Mouse (Mus musculus) liver, embryonic 16.5 days (tissue): ENCODE measurements around the gene Bbc3. TPM values are rescaled to one million over a fixed set of nuclear protein-coding genes. Genes with fewer than 3 reads are reported as not detected.

Experiments used
- ATAC-seq: fragments of 200-750 bp; cut with Nextera tagmentation; 2 replicates; pipeline ENCODE4 v1.8.0; 2017; ENCODE audit warnings: low read depth, mild to moderate bottlenecking, moderate number of reproducible peaks, moderate library complexity
- H3K27ac ChIP-seq: fragments of 300-500 bp; sonication (generic); 2 replicates; pipeline ENCODE4 v1.5.1; 2014; ENCODE audit warnings: mild to moderate bottlenecking, low read length
- H3K27me3 ChIP-seq: fragments of 300-500 bp; sonication (generic); 2 replicates; pipeline ENCODE4 v1.6.1; 2014; ENCODE audit warnings: low read depth, low read length, mixed read lengths; ENCODE audit not compliant: control insufficient read depth, insufficient read depth
- H3K36me3 ChIP-seq: fragments of 300-500 bp; sonication (generic); 2 replicates; pipeline ENCODE4 v1.6.1; 2014; ENCODE audit warnings: mild to moderate bottlenecking; ENCODE audit not compliant: control insufficient read depth, insufficient read depth
- H3K4me1 ChIP-seq: fragments of 300-500 bp; sonication (generic); 2 replicates; pipeline ENCODE4 v1.6.1; 2014; ENCODE audit warnings: low read depth, low read length, mixed read lengths; ENCODE audit not compliant: control insufficient read depth
- H3K4me2 ChIP-seq: fragments of 300-500 bp; sonication (generic); 2 replicates; pipeline ENCODE4 v1.6.1; 2014; ENCODE audit warnings: low read depth, low read length, mixed read lengths
- H3K4me3 ChIP-seq: fragments of 300-500 bp; sonication (generic); 2 replicates; pipeline ENCODE4 v1.5.1; 2014; ENCODE audit warnings: low read depth, mild to moderate bottlenecking, low read length
- H3K9ac ChIP-seq: fragments of 300-500 bp; sonication (generic); 2 replicates; pipeline ENCODE4 v1.6.1; 2014; ENCODE audit warnings: low read depth, low read length
- H3K9me3 ChIP-seq: fragments of 300-500 bp; sonication (generic); replicated peaks from 2 replicates; pipeline ENCODE4 v1.6.1; 2016; ENCODE audit warnings: low read length; ENCODE audit not compliant: control insufficient read depth
- WGBS: fragments of 180-500 bp; shearing (Covaris S2); extraction: QIAGEN DNeasy Blood & Tissue Kit; methylation state at CpG from one replicate; pipeline ENCODE4 v1.1.7; 2014; ENCODE audit not compliant: insufficient replicate concordance; 5-methylcytosine and 5-hydroxymethylcytosine counted together
- polyA plus RNA-seq: library from polyadenylated mRNA; unstranded; fragments of >200 nt; fragmentation: Nextera tagmentation; extraction: Ambion mirVana; gene quantifications from 2 replicates; pipeline ENCODE4 v1.2.1, GENCODE M21; 2015

Bbc3 gene
- polyA plus RNA-seq, 1 experiment from 2014 or later = 4.1 TPM

DNA sequence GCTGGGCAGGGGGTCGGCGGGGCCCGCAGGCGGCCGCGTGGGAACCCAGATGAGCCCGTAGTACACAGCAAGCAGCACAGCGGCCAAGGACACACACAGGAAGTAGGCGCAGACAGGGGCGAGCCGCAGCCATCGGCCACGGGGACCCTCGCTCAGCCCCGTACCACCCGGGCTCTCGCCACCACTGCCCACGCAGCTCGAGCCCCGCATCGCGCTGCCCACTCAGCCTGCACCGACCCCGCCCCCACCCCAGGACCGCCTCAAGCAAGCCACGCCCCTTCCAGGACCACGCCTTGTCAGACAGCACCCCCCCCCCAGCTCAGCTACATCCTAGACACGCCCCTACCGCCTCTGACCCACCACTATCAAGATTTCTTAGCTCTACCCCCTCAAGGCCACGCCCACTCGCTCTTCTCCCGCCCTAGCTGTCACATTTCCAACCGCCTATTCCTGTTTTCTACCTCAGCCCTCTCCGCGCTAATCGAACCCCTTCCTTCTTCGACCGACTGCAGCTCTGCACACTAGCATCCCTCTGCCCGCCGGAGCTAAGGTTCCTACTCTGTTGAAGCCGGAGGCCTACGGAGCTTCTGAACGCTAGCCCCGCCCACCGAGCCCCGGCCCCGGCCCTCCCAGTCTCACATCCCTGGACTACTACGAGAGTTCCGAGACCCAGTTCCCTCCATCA lies 35.0 kb upstream of the Bbc3 start, which contains the start of gene Inafm1:
TSS of gene Inafm1 (minus strand) at position 537 of the 685 bp plus-strand sequence.
- H3K4me3 ChIP-seq = peak within 1 kb of the TSS; percentile 82
- H3K9me3 ChIP-seq = no peaks in the 10 kb centered on the region
- peak; percentile 70 for ATAC-seq
- H3K4me1 ChIP-seq = peaks cover 35% of the 10 kb centered on the region
- H3K27me3 ChIP-seq = no peaks in the 10 kb centered on the region
- H3K9ac ChIP-seq = peak within 1 kb of the TSS; percentile 85
- WGBS = 1% methylated on average over 42 of the region's 49 CpGs
- no peaks in the 10 kb centered on the region; the same call in none of the 2 replicates for H3K36me3 ChIP-seq
- H3K27ac ChIP-seq = peak within 1 kb of the TSS; percentile 98
- H3K4me2 ChIP-seq = peak within 1 kb of the TSS; percentile 88

DNA sequence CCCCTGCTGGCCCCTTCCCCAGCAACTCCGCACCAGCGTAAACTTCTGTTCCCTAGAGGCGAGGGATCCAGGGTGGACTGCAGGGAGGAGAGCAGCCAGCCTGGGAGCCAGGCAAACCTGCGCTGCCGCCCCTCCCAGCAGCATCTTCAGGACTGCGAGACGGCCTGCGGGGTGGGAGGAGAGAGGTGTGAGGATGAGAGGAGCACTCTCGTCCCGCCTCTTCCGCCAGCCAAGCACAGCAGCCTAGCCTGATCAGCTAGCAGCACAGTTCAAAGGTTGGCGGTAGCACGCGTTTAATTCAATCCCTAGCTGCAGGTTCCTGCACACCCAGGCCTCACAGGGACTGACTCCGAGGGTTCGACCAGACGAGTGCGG lies 34.4 kb upstream of the Bbc3 start:
- Histone ChIP-seq H3K9ac (peak overlapping the region; percentile 85), H3K9me3 (no peaks in the 10 kb centered on the region), H3K27ac (peak overlapping the region; percentile 98), H3K4me2 (peak overlapping the region; percentile 88), H3K4me1 (peaks cover 35% of the 10 kb centered on the region), H3K27me3 (no peaks in the 10 kb centered on the region), H3K4me3 (peak overlapping the region; percentile 82), H3K36me3 (no peaks in the 10 kb centered on the region; the same call in none of the 2 replicates)
- peak; percentile 81 for ATAC-seq
- 1% methylated on average over 18 of the region's 18 CpGs for WGBS

DNA sequence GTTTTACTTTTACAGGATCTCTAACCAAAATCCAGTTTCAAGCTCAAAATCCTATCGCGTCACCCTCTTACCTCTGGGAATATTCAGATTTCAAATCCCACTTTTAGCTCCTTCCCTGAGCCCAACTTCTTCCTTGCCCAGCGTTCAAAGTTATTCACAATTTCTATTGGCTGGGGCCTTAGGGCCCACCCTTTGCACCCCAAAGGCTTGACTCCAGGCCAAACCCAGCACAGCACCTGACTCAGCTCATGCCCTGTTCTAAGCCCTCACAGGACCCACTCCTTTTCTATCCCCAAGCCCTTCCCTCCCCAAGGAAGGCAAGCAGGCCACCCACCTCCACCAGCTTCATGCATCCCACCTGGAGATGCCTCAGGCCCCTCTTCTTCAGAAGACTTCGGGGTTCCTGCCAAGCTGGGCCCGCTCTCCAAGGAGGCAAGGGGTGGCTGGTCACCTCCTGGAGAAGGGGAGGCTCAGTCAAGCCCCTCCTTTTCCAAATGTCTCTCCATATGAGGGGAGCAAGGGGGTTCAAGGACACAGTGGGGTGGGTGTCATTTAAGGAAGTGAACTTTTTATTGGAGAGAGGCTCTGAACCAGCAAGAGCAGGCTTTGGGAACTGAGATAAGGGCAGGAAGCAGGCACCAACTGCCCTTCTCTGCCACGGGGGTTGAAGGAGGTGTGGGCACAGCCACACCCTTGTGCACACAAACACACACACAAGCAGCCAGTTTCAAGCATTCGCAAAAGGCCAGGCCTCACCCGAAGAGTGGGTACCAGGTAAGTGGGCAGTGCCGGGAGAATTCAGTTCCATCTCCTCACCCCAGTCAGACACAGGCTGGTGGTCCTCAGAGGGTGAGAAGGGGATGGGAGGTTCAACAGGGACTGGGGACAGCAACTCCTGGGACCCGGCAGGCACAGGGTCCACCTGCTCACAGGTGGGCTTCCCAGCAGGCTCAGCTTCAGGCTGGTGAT lies 33.0 kb upstream of the Bbc3 start:
- ATAC-seq = peak; percentile 9; the same call in 1 of the 2 replicates
- H3K36me3 ChIP-seq = peaks cover 3% of the 10 kb centered on the region
- peaks cover 35% of the 10 kb centered on the region for H3K4me1 ChIP-seq
- peak overlapping the region; percentile 85 for H3K9ac ChIP-seq
- no peaks in the 10 kb centered on the region for H3K27me3 ChIP-seq
- peak overlapping the region; percentile 98 for H3K27ac ChIP-seq
- H3K4me2 ChIP-seq = peak overlapping the region; percentile 88
- H3K4me3 ChIP-seq = peak overlapping the region; percentile 82
- 34% methylated on average over 10 of the region's 10 CpGs for WGBS
- H3K9me3 ChIP-seq = no peaks in the 10 kb centered on the region

DNA sequence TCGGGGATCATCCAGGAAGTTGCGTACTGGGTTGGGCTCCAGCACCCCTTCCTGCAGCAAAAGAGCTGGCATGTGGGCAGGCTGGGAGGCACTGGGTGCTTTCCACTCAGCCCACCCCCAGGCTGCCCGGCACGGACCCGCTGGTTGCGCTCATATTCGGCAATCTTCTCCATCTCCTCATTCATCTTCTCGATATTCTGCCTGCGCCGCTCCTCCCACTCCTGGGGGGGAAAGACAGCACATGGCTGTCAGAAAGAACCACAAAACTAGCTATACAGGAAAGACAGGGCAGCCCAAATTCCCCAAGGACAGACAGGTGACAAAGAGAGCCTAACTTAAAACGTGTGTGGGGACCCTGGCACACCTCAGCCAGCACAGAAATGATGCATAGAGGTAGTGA lies 27.5 kb upstream of the Bbc3 start:
- Histone ChIP-seq H3K9ac (no peak overlapping the region), H3K4me1 (peaks cover 22% of the 10 kb centered on the region), H3K27me3 (no peaks in the 10 kb centered on the region), H3K36me3 (peaks cover 32% of the 10 kb centered on the region), H3K4me3 (no peak overlapping the region), H3K4me2 (no peak overlapping the region), H3K9me3 (no peaks in the 10 kb centered on the region), H3K27ac (no peak overlapping the region)
- 85% methylated on average over 11 of the region's 11 CpGs for WGBS
- ATAC-seq = no peak

DNA sequence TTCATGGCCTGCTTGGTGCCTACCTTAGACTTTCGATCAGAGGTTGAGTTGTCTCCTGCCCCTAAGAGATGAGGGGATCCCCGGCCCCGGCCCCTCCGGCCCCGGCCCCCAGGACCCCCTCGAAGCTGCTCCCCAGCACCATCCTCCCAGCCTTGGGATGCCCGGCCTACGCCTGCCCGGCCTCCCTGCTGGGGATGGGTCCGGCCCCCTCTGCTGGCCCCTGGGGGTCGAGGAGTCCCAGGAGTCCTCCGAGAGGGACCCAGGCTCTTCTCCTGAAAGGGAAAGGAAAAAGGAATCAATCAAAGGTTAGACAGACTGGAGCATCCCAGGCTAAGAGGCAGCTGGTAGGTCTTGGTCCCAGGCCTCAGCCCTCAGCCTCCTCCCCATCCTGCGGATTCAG lies 25.9 kb upstream of the Bbc3 start:
- no peak overlapping the region for H3K4me3 ChIP-seq

DNA sequence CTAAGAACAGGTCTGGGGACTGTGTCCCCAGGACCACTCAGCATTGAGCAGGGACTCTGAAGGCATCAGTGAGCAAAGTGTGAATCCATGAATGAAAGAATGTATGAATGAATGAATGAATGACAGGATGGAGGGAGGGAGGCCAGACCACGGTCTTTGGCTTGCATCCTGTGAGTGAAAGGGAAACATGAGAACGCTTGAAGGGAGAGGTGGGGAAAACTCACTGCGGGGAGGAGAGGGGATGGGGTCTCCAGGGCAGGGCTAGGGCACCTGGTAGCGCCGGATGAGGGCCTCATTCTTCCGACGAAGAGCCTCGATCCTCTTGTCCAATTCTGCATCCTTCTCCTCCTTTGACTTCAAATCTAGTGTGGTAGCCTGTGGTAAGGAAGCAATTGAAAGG lies 24.2 kb upstream of the Bbc3 start:
- ATAC-seq = no peak
- WGBS = 84% methylated on average over 8 of the region's 8 CpGs

More for the DNA sequence above, 25.9 kb upstream of the Bbc3 start:
- no peak overlapping the region for H3K9ac ChIP-seq
- H3K9me3 ChIP-seq = no peaks in the 10 kb centered on the region
- H3K27me3 ChIP-seq = no peaks in the 10 kb centered on the region
- ATAC-seq = no peak
- H3K4me2 ChIP-seq = no peak overlapping the region
- H3K36me3 ChIP-seq = peaks cover 32% of the 10 kb centered on the region
- peaks cover 21% of the 10 kb centered on the region for H3K4me1 ChIP-seq
- WGBS = 89% methylated on average over 13 of the region's 13 CpGs
- H3K27ac ChIP-seq = no peak overlapping the region

DNA sequence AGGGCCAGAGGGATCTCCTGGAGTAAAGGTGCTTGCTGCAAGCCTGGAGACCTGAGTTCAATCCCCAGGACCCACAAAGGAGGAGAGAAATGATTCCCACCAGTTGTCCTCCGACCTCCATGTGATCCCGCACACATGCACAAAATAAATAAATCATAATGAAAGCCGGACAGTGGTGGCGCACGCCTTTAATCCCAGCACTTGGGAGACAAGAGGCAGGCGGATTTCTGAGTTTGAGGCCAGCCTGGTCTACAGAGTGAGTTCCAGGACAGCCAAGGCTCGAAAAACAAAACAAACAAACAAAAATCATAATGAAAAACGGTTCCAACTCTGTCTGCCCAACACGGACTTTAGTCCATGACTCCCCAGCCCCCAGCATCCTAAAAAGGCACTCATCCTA lies 23.3 kb upstream of the Bbc3 start:
- Histone ChIP-seq H3K9me3 (no peaks in the 10 kb centered on the region), H3K27ac (peak overlapping the region; percentile 84), H3K4me1 (peaks cover 21% of the 10 kb centered on the region), H3K4me2 (peak overlapping the region; percentile 89), H3K27me3 (no peaks in the 10 kb centered on the region), H3K9ac (peak overlapping the region; percentile 18; the same call in 1 of the 2 replicates), H3K36me3 (peaks cover 29% of the 10 kb centered on the region), H3K4me3 (peak overlapping the region; percentile 81)
- 62% methylated on average over 9 of the region's 9 CpGs for WGBS
- ATAC-seq = no peak

More for the DNA sequence above, 24.2 kb upstream of the Bbc3 start:
- Histone ChIP-seq H3K4me3 (no peak overlapping the region), H3K27me3 (no peaks in the 10 kb centered on the region), H3K9me3 (no peaks in the 10 kb centered on the region), H3K4me2 (no peak overlapping the region), H3K27ac (no peak overlapping the region), H3K9ac (no peak overlapping the region), H3K4me1 (peaks cover 21% of the 10 kb centered on the region), H3K36me3 (peaks cover 32% of the 10 kb centered on the region)

DNA sequence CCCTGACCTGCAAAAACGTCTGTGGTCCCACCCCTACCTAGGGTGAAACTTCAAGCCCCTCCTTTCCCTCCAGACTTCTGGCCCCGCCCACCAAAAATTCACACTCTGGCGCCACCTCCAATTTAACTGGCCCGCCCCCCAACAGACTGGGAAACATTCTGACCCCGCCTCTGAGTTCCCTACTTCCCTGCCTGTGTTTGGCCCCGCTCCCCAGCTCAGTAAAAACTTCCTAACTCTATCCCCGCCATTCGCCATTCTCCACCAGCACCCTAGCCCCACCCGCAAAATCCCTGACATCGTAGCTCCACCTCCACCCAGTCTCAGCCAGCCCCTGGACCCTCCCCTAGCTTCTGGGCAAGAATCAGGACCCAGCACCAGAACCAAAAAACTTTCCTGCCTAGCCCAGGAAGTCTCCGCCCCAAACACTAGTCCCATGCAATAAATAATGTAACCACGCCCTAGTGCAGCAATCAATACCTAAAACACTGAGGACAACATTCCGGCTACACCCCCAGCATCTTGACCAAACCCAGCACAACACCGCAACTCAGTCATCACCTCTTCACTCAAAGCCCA lies 22.7 kb upstream of the Bbc3 start:
- Histone ChIP-seq H3K9ac (peak overlapping the region; percentile 50; the same call in 1 of the 2 replicates), H3K27me3 (no peaks in the 10 kb centered on the region), H3K4me3 (peak overlapping the region; percentile 81), H3K27ac (peak overlapping the region; percentile 84), H3K36me3 (peaks cover 26% of the 10 kb centered on the region), H3K4me2 (peak overlapping the region; percentile 89), H3K9me3 (no peaks in the 10 kb centered on the region), H3K4me1 (peaks cover 21% of the 10 kb centered on the region)
- ATAC-seq = peak; percentile 18
- WGBS = 2% methylated on average over 14 of the region's 14 CpGs
